Mouse (Mus musculus) testis, adult 2 months (tissue): ENCODE data around the gene Pds5a.

Experiments
- CTCF ChIP-seq: fragments of 200-500 bp; IDR thresholded peaks from 2 replicates; pipeline ENCODE4 v1.5.1; 2012; ENCODE audit warnings: low read depth, mild to moderate bottlenecking, inconsistent platforms, low read length, moderate library complexity; ENCODE audit not compliant: control insufficient read depth, insufficient read depth, insufficient replicate concordance
- POLR2A ChIP-seq: fragments of 200-500 bp; IDR thresholded peaks from 2 replicates; pipeline ENCODE4 v1.6.1; 2012; ENCODE audit warnings: low read depth, mild to moderate bottlenecking, inconsistent platforms, low read length, moderate library complexity; ENCODE audit not compliant: control insufficient read depth

DNA sequence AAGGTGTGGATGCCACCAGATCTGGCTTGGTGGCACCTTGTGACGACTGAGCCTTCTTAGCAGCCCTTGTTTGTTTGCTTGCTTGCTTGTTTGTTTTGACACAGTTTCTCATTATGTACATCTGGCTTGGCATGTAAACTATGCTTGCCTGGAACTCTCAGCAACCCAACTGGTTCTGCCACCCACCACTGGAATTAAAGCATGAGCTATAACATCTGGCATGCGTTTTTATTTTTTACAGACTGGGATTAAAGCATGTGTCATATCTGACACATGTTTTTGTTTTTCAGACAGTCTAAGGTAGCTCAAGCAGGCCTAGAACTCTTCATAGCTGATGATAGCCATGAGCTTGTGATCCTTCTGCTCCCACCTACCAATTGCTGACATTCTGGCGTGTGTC, 119.5 kb downstream of the Pds5a start:
- TF ChIP-seq CTCF (no peak), POLR2A (no peak)
